Mouse (Mus musculus) ZHBTc4 (cell line): Measurements from ENCODE around the gene 4930563M21Rik.
A peak's percentile ranks its signal among the peaks of the same experiment; 100 is the strongest.
"Not testable (repeated sequence)": the region's sequence is repeated elsewhere in the genome, so short reads cannot be mapped to it uniquely, and the experiment has no call there.

Experiments
- DNase-seq: peaks from one replicate; pipeline ENCODE4 v3.0.0-alpha.2; 2011; ENCODE audit warnings: low read depth, low spot score

4930563M21Rik gene

DNA sequence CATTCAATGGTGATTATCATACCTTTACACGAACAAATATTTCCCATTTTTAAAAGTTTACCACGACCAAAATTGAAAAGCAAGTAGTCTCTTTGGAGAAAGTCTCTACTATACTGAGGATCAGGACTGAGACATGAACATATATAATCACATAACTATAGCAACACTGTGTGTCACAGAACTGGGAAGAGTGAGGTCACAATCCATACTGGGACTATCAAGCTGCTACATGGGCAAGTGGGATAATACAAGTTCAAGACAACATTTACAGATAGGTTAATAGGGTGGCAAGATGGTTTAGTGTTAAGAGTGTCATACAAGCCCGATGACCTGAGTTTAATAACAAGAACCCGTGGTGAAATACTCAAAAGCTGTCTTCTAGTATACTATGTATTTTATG, at the start of gene 4930563M21Rik:
TSS of gene 4930563M21Rik (minus strand) at position 101 of the 400 bp plus-strand sequence.
- no peak for DNase-seq

DNA sequence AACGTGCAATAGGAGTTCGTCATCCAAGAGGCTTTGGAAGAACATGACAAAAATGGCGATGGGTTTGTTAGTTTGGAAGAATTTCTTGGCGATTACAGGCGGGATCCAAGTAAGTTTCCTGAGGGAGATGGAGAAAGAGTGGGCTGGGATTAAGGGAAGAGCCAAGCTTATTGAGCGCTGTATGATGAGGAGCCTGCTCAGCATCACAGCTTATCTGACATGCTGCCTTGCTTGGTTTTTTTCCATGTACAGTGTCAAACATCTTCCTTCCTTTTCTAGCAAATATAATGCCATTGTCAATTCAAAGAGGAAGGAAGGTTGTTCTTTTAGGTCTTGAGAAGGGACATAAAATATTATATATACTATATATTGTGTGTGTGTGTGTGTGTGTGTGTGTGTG, 45.8 kb upstream of the 4930563M21Rik start:
- no peak for DNase-seq

DNA sequence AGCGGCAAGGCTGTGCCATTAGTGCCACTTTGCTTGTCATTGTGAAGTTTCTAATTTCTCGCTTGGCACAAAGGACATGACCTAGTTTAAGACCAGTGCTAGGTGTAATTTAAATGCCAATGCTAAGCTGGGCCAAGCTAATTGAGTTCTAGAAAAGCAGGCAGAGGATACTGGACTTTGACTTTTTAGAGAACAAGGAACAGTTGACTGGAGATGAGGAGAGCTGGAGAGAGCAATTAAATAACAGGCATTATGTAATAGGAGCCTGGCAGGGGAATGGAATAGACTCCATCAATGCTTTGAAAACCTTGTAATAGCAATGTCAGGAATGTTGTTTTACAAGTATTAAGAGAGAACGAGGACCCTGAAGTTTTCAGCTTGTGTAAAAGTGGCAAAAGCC, 43.4 kb upstream of the 4930563M21Rik start:
- no peak for DNase-seq

DNA sequence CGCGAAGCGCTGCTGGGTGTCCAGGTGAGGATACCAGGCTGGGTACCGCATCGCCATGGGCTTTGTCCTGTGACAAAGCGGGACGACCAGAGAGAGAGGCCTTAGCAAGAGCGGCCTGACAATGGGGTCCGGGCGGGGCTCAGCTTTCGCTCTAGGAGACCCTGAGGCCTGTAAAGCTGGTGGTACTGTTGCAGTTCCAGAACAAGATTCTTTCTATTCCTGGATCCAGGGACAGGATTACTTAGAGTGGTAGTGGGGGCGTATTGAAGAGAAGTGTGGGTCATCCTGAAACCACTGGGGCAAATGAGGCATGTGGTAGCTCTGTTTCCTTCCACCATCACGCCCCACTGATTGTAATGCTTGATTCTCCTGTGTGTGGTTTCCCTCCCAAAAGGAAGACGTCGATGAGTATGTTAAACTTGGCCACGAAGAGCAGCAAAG, 31.9 kb upstream of the 4930563M21Rik start:
- no peak for DNase-seq

DNA sequence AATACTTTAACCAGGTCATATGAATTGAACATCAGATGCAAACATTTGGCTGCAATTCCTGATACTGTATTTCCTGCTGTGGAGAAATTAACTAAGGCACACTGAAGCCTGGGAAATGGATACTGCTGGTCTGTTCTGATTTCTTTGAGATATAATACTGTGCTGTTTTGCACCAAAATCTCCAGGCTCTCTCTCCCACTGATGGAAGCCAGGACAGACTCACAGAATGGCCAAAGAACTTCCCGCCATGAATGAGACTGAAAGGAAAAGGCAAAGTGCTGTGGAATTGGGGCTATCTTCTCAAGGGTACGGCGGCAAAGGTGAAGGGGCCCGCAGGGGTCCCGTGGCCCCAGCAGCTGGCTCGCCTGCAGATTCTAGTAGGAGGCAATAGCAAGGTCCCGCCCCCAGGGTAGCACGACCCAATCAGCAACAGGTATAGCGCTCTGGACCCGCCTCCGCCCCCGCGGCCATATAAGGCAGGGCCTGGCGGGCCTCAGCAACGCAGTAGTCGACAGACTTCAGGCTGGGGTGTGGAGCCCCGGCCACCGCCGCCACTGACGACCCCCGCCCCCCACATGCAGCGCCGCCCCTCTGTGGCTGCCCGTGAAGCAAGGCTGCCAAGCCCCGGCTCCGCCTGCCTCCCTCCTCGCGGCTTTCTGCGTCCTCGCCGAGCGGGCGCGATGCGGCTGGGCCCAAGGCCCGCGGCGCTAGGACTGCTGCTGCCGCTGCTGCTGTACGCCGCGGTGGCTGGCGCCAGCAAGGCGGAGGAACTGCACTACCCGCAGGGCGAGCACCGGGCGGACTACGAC, 31.2 kb upstream of the 4930563M21Rik start, which contains the start of gene Rcn2:
TSS of gene Rcn2 (plus strand) at position 474 of the 809 bp plus-strand sequence.
- peak; percentile 97 for DNase-seq

DNA sequence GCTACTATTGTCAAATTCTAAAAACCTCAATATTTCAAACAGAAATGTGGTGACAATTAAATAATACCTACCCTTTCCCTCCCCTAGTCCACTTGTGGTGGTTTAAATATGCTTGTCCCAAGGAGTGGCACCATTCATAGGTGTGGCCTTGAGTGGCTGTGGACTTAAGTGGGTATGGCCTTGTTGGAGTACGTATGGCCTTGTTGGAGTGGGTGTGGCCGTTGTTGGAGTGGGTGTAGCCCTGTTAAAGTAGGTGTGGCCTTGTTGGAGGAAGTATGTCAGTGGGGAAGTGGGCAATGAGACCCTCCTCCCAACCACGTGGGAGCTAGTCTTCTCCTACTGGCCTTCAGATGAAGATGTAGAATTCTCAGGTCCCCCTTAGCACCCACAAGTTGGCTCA, 21.9 kb upstream of the 4930563M21Rik start:
- DNase-seq = peak; percentile 63

DNA sequence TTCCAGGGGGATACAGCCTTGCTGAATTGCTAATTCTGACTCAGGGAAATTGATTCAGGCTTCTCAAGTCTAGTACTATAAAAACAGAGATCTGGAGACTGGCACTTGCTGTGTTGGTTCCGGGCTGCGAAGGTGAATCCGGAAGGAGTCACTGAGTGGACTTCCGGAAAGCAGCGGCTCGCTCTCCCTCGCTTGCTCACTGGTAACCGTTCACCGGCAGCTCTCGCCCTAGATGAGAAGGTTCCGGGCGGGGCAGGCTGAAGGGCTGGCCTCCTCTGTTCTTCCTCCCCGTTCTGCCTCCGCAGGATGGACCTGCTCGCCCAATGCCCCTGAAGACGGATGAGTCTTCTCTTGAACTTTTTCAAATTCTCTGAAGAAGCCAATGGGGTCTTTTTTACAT, 16.9 kb upstream of the 4930563M21Rik start:
- peak; percentile 30 for DNase-seq

DNA sequence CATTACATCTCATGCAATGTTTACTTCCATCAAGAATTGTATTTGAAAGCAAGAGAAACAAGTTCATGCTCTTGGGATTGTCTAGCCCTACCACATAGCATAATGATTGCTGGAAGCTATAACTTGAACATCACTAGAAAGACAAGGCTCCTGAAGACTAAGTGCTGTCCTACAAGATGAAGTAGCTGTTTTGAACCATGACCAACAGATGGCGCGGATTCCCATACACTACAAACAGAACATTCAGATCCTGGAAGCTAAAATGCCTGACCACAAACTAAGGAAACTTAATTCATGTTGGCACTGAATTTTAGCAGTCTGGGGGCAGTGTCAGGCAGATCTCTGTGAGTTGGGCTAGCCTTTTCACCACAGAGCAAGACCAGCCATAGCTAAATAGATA, 14.4 kb upstream of the 4930563M21Rik start:
- DNase-seq = peak; percentile 66

DNA sequence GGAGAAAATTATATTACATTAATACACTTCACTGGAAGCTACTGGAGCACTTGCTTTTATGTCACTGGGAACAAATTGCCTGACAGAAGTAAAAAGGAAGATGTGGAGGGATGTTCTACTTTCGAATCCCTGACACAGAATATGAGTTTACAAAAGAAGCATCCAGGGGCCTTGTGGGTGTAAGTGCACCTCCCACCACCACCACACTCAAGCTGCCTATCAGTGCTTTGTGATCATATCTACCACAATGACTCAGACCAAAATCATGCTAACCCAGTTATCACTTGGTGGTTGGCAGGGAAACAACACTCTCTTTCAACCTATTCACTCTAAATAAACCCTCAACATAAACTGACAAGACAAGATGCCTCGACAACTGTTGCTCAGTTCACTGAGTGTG, 5.7 kb downstream of the 4930563M21Rik start:
- DNase-seq = not testable (repeated sequence)

DNA sequence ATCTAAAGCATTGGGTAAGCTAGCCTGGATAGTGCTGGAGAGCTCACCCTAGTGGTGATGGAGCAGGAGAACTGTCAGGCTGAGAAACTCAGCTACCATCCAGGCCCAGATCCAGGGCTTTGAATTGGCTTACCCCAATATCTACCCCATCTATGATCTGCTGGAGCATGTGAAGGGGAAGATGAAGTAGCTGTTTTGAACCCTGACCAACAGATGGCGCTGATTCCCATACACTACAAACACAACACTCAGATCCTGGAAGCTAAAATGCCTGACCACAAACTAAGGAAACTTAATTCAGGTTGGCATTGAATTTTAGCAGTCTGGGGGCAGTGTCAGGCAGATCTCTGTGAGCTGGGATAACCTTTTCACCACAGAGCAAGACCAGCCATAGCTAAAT, 63.5 kb downstream of the 4930563M21Rik start:
- peak; percentile 84 for DNase-seq

DNA sequence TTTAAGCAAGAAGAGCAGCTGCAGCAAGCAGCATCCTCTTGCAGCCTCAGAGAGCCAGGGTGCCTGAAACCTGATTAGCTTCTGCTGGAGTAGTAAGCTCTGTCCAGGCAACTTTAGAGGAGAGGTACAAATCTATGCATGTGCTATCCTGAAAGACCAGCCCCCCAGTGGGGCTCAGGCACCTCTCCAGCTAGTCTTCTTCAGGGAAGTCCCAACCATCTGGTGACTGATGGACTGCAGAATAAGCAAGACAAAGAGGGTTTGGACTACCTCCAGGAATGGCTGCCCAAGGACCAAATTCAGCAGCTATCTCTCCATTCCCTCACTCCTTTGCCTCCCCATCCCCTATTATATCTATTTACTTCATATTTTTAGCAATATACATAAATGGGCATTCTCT, 69.0 kb downstream of the 4930563M21Rik start:
- no peak for DNase-seq

DNA sequence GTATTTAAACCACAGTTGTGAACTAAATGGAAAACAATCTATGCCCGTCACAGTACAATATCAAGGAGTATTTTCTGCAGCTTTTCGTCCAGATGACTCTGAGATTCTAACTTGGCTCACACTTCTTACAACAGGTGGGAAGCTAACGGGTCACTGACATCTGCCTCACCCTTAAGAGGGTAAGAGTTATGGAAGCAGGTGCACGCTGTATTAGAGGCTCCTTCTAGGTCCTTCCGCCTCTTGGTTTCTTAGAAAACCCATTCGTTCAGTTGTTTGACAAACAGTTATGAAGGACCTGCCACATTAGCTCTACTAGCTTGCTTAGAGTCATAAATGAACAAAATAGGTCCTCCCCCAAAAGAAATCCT, 71.7 kb downstream of the 4930563M21Rik start:
- no peak for DNase-seq

DNA sequence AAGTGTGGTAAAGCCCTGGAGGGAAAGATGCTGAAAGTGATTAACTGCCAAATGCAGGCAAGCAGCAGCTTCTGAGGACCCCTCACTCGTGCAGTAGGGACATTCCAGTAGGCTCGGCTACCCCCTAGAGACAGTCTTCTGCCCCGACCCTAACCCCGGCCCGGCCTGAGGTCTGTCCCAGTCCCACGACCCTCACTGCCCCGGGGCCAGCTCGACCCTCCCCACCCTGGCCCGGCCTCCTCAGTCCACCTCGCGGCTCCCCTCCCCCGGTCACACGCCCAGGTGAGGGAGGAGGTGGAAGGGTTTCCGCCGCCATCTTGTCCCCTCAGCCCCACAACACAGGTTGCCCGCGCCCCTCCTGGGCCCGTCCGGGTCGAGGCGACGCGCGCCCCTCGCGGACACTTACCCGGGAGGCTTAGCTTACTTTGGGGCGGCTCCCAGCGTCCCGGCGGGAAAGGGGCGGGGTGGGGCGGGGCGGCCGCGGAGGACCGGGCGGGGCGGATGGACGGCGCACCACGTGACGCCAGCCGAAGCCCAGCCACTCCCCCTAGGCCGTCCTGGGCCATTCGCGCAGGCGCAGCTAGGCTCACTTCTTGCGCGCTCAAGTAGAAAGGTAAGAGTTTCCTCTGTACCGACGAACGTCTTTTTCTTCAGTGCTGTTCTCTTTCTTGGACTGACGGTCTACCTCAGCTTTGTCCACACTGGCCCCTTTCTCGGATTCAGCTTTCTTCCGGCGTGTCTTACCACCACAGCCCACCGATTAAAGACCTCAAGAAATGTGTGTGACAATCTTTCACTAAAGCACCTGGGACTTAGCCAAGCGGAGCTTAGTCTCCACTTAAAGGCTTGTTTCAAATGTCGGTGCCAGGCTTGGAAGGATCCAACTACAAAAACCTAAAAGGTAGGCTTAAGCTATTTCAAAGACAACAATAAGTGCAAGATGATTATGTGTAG, 72.4 kb downstream of the 4930563M21Rik start, which contains the start of gene Scaper:
TSS of gene Scaper (minus strand) at position 456 of the 954 bp plus-strand sequence.
- peak; percentile 97 for DNase-seq

DNA sequence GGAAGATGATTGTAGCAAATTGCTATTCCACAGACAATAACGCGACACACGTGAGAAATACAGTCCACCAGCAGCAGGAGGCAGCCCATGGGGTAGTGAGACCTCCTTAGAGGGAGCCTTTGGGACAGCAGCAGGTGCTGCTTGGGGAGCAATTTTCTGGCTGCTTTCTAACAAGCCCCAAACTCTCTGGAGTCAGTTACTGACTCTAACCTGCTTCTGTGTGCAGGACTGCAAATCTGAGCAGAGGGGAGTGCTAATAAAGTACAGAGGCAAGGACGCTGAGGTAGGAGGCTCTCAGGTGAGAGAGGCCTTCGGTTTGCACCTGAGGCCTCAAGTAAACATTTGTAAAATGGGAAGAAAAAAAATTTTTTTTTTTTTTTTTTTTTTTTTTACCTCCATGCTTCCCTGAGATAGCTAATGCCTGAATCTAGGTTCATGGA, 73.1 kb downstream of the 4930563M21Rik start:
- peak; percentile 39 for DNase-seq

DNA sequence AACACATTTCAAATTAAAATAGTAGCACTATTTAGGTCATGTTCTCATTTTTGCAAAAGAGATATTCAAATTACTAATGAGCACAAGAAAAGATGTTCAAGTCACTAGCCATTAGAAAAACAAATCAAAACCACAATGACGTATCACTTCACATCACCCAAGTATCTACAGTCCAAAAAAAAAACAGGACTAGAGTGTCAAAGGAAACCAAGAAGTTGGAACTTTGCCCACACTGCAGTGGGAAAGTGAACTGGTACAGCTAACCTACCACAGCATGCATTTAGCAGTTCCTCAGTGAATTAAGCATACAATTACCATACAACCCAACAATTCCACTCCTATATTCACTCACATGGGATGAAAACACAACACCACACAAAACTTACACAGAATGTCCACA, 77.9 kb downstream of the 4930563M21Rik start:
- no peak for DNase-seq

DNA sequence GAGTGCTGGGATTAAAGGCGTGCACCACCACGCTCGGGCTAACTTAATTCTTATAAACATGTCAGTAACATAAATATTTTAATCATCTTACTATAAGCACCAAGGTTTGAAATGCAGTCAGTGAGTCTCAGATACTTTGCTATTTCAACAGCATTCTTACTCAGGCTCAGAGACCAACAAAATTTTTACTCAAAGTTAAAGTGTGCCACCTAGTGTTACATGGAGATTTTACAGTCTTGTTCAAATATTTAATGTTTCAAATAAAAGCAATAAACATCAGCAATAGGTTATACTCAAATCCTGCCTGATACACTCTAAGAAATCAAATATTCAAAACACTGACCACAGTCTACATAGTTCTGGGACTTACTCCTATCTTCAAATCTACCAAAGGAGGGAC, 91.8 kb downstream of the 4930563M21Rik start:
- peak; percentile 39 for DNase-seq

DNA sequence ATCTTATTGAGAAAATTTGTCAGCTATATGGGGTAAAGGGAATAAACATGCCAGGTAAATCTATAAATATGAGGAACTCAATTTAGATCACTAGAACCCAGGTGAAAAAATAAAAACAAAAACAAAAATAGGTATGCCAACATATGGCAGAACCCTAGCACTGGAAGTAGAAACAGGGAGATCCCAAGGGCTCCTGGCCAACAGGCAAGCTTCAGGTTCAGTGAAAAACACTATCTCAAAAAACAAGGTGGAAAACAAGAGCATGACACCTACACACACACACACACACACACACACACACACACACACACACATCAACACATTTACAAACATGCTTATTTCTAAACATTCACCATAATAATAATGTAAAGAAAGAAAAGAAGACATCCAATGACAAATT, 93.6 kb downstream of the 4930563M21Rik start:
- DNase-seq = no peak
